Mouse (Mus musculus) liver, postnatal 0 days (tissue): Measurements from ENCODE around the gene Mlycd. TPM values are rescaled to one million over a fixed set of nuclear protein-coding genes. Genes with fewer than 3 reads are reported as not detected.

Experiments
- ATAC-seq: fragments of 200-750 bp; cut with Nextera tagmentation; 2 replicates; pipeline ENCODE4 v1.8.0; 2017; ENCODE audit warnings: mild to moderate bottlenecking, moderate library complexity
- DNase-seq: peaks from one replicate; pipeline ENCODE4 v3.0.0-alpha.2; 2016
- H3K27ac ChIP-seq: fragments of 300-500 bp; sonication (generic); 2 replicates; pipeline ENCODE4 v1.5.1; 2014; ENCODE audit warnings: antibody characterized with exemption, moderate library complexity, mild to moderate bottlenecking, low read depth
- H3K27me3 ChIP-seq: fragments of 300-500 bp; sonication (generic); 2 replicates; pipeline ENCODE4 v1.6.1; 2014; ENCODE audit warnings: low read length, control low read depth, mixed read lengths; ENCODE audit not compliant: insufficient read depth
- H3K36me3 ChIP-seq: fragments of 300-500 bp; sonication (generic); replicated peaks from 2 replicates; pipeline ENCODE4 v1.6.1; 2014; ENCODE audit warnings: mild to moderate bottlenecking, control low read depth, low read length, moderate library complexity, mixed read lengths; ENCODE audit not compliant: insufficient read depth
- H3K4me1 ChIP-seq: fragments of 300-500 bp; sonication (generic); 2 replicates; pipeline ENCODE4 v1.6.1; 2014; ENCODE audit warnings: antibody characterized with exemption, mild to moderate bottlenecking, control low read depth; ENCODE audit not compliant: insufficient read depth
- H3K4me2 ChIP-seq: fragments of 300-500 bp; sonication (generic); 2 replicates; pipeline ENCODE4 v1.6.1; 2014; ENCODE audit warnings: low read depth, mild to moderate bottlenecking, low read length, moderate library complexity, mixed read lengths
- H3K4me3 ChIP-seq: fragments of 300-500 bp; sonication (generic); 2 replicates; pipeline ENCODE4 v1.5.1; 2014; ENCODE audit warnings: low read depth, low read length
- H3K9ac ChIP-seq: fragments of 300-500 bp; sonication (generic); replicated peaks from 2 replicates; pipeline ENCODE4 v1.6.1; 2014; ENCODE audit warnings: mild to moderate bottlenecking, moderate library complexity
- H3K9me3 ChIP-seq: fragments of 300-500 bp; sonication (generic); 2 replicates; pipeline ENCODE4 v1.6.1; 2016; ENCODE audit warnings: mild to moderate bottlenecking, control low read depth, low read length, mixed read lengths
- CTCF ChIP-seq: sonication (generic); IDR thresholded peaks from 2 replicates; pipeline ENCODE4 v1.5.1; 2016; ENCODE audit warnings: antibody characterized with exemption, low read depth
- EP300 ChIP-seq: IDR thresholded peaks from 2 replicates; pipeline ENCODE4 v1.6.1; 2016; ENCODE audit warnings: antibody characterized with exemption, low read depth, mild to moderate bottlenecking
- WGBS: fragments of 180-500 bp; shearing (Covaris S2); extraction: QIAGEN DNeasy Blood & Tissue Kit; methylation state at CpG from one replicate; pipeline ENCODE4 v1.1.7; 2014; ENCODE audit not compliant: insufficient replicate concordance; 5-methylcytosine and 5-hydroxymethylcytosine counted together
- polyA plus RNA-seq: library from polyadenylated mRNA; unstranded; fragments of >200 nt; fragmentation: Nextera tagmentation; extraction: Ambion mirVana; gene quantifications from 2 replicates; pipeline ENCODE4 v1.2.1, GENCODE M21; 2015

The Mlycd gene
- polyA plus RNA-seq, 1 experiment from 2014 or later = 37.0 TPM

GRCm38 (mm10) chr8:119452919-119453318 lies 58.2 kb downstream of the Mlycd start:
- H3K9ac ChIP-seq = no peak overlapping the region
- 80% methylated on average over 5 of the region's 5 CpGs for WGBS
- H3K4me1 ChIP-seq = no peaks in the 10 kb centered on the region
- ATAC-seq (no peak), DNase-seq (no peak)
- H3K9me3 ChIP-seq = no peaks in the 10 kb centered on the region
- H3K27me3 ChIP-seq = peaks cover 22% of the 10 kb centered on the region
- H3K36me3 ChIP-seq = no peaks in the 10 kb centered on the region
- no peak overlapping the region for H3K4me3 ChIP-seq
- TF ChIP-seq EP300 = no peak
- no peak for TF ChIP-seq CTCF
- H3K27ac ChIP-seq = no peak overlapping the region
- no peak overlapping the region for H3K4me2 ChIP-seq

- H3K4me1 ChIP-seq = no peaks in the 10 kb centered on the region
- H3K9ac ChIP-seq = no peak overlapping the region
- H3K36me3 ChIP-seq = no peaks in the 10 kb centered on the region
- WGBS = 77% methylated on average over 5 of the region's 5 CpGs
- no peak for ATAC-seq
- no peak overlapping the region for H3K4me2 ChIP-seq
- 0 out of 2 replicates have a peak, but pooled peaks cover 6% of the 10 kb centered on the region for H3K27me3 ChIP-seq
- H3K27ac ChIP-seq = no peak overlapping the region
- H3K4me3 ChIP-seq = no peak overlapping the region
- H3K9me3 ChIP-seq = no peaks in the 10 kb centered on the region
- no peak for TF ChIP-seq EP300
- no peak for TF ChIP-seq CTCF
- no peak for DNase-seq
Measured at GRCm38 (mm10) chr8:119456045-119456444, 61.4 kb downstream of the Mlycd start.

- Histone ChIP-seq H3K9ac (no peak overlapping the region), H3K4me2 (no peak overlapping the region), H3K27me3 (peaks cover 10% of the 10 kb centered on the region; the same call in 1 of the 2 replicates), H3K36me3 (no peaks in the 10 kb centered on the region), H3K4me3 (no peak overlapping the region), H3K9me3 (no peaks in the 10 kb centered on the region), H3K27ac (no peak overlapping the region), H3K4me1 (no peaks in the 10 kb centered on the region)
- DNase-seq (no peak), ATAC-seq (no peak)
- 50% methylated on average over 16 of the region's 16 CpGs for WGBS
- TF ChIP-seq EP300 = no peak
- TF ChIP-seq CTCF = no peak
Measured at GRCm38 (mm10) chr8:119459724-119460123, 65.0 kb downstream of the Mlycd start.

Other genes with a start within 250 kb of the Mlycd start
- gene Hsbp1, start 50.4 kb upstream of the Mlycd start, polyA plus RNA-seq = 101 and 104 TPM in 2 replicates
- 138 and 168 TPM in 2 replicates for gene Osgin1, start 39.2 kb downstream of the Mlycd start, polyA plus RNA-seq
- 0.14 TPM in 1 of 2 replicates, not detected in the other for gene Necab2, start 51.8 kb downstream of the Mlycd start, polyA plus RNA-seq
- not detected in 2 replicates for gene Slc38a8, start 106.8 kb downstream of the Mlycd start, polyA plus RNA-seq
- gene Mbtps1, start 163.9 kb downstream of the Mlycd start, polyA plus RNA-seq = 17.3 and 20.1 TPM in 2 replicates
- 11.7 and 12.5 TPM in 2 replicates for gene Hsdl1, start 180.3 kb downstream of the Mlycd start, polyA plus RNA-seq
- gene Dnaaf1, start 180.4 kb downstream of the Mlycd start, polyA plus RNA-seq = 0.07 TPM in 1 of 2 replicates, not detected in the other
- gene Taf1c, start 210.3 kb downstream of the Mlycd start, polyA plus RNA-seq = 2.4 and 2.7 TPM in 2 replicates
- gene Adad2, start 217.9 kb downstream of the Mlycd start, polyA plus RNA-seq = not detected in 2 replicates
- not detected in 2 replicates for gene Kcng4, start 240.8 kb downstream of the Mlycd start, polyA plus RNA-seq